Mouse (Mus musculus): Measurements from ENCODE around the gene Syt3.

Syt3 gene

DNA sequence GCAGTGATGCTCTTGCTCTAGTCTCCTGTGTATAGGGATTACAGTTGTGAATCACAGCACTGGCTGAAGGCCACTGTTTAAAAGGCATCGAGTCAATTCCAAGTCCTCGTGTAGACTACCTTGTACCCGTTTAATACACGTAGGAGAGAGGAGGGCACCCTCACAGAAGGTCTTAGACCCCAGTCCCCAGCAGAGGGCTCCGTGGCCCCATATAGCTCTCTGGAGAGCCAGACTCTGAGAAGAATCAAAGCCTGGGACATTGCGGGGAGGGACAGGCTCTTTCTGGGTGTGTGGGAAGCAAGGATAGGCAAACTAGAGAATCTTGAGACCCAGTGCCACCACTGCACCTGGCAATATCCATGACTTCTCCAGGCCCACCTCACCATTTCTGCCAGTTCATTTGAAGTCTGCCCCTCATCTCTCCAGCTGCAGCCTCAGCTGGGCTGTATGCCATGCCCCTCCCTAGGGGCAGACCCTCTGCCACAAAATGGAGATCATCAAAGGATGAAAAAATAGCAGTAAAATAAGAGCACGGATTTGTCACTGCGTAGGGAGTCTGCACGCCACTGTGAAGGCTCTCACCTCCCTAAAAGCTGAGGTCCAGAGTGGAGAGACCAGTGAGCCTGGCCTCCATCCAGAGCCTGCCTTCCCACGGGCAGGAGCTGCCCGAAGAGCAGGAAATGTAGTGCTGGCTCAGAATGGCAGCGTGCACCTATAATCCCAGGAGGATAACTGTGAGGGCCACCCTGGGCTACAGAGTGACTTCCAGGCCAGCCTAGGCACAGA lies 62.4 kb downstream of the Syt3 start:
- no peak for DNase-seq (ENCODE audit: low spot score in 2 of 2)

Data from urinary bladder, postnatal 4 days (tissue).